Mouse (Mus musculus) forebrain, embryonic 13.5 days (tissue): ENCODE measurements around the gene Phf11d. TPM values are rescaled to one million over a fixed set of nuclear protein-coding genes. Genes with fewer than 3 reads are reported as not detected.
"Not testable (repeated sequence)": the region's sequence is repeated elsewhere in the genome, so short reads cannot be mapped to it uniquely, and the experiment has no call there.

ENCODE experiments used
- ATAC-seq: fragments of 200-750 bp; cut with Nextera tagmentation; 2 replicates; pipeline ENCODE4 v1.8.0; 2017
- H3K27ac ChIP-seq: fragments of 300-500 bp; sonication (generic); 2 replicates; pipeline ENCODE4 v1.5.1; 2015; ENCODE audit warnings: inconsistent platforms, mild to moderate bottlenecking, moderate library complexity
- H3K27me3 ChIP-seq: fragments of 300-500 bp; sonication (generic); 2 replicates; pipeline ENCODE4 v1.6.1; 2015; ENCODE audit warnings: mild to moderate bottlenecking, inconsistent platforms
- H3K36me3 ChIP-seq: fragments of 300-500 bp; sonication (generic); 2 replicates; pipeline ENCODE4 v1.6.1; 2015; ENCODE audit warnings: mild to moderate bottlenecking, inconsistent platforms; ENCODE audit not compliant: poor library complexity, severe bottlenecking
- H3K4me1 ChIP-seq: fragments of 300-500 bp; sonication (generic); 2 replicates; pipeline ENCODE4 v1.6.1; 2015; ENCODE audit warnings: inconsistent platforms
- H3K4me2 ChIP-seq: fragments of 300-500 bp; sonication (generic); 2 replicates; pipeline ENCODE4 v1.6.1; 2015; ENCODE audit warnings: inconsistent platforms, mild to moderate bottlenecking, moderate library complexity
- H3K4me3 ChIP-seq: fragments of 300-500 bp; sonication (generic); 2 replicates; pipeline ENCODE4 v1.5.1; 2015; ENCODE audit warnings: mild to moderate bottlenecking, inconsistent platforms
- H3K9ac ChIP-seq: fragments of 300-500 bp; sonication (generic); 2 replicates; pipeline ENCODE4 v1.6.1; 2015; ENCODE audit warnings: mild to moderate bottlenecking, inconsistent platforms
- H3K9me3 ChIP-seq: fragments of 300-500 bp; sonication (generic); replicated peaks from 2 replicates; pipeline ENCODE4 v1.6.1; 2016; ENCODE audit warnings: inconsistent platforms
- WGBS: fragments of 180-500 bp; shearing (Covaris S2); methylation state at CpG from one replicate; pipeline ENCODE4 v1.1.7; 2015; 5-methylcytosine and 5-hydroxymethylcytosine counted together
- polyA plus RNA-seq: library from polyadenylated mRNA; unstranded; fragments of >200 nt; fragmentation: Nextera tagmentation; extraction: Ambion mirVana; gene quantifications from 2 replicates; pipeline ENCODE4 v1.2.1, GENCODE M21; 2015

Gene Phf11d
- polyA plus RNA-seq, 1 experiment from 2014 or later: 0.17 TPM

GRCm38 (mm10) chr14:59319970-59320369 is 45.3 kb downstream of the Phf11d start:
- H3K27ac ChIP-seq, H3K9me3 ChIP-seq, H3K4me1 ChIP-seq, H3K36me3 ChIP-seq, ATAC-seq, H3K9ac ChIP-seq, H3K27me3 ChIP-seq, H3K4me2 ChIP-seq, H3K4me3 ChIP-seq: not testable (repeated sequence)
- WGBS: 83% methylated on average over 6 of the region's 6 CpGs

DNA sequence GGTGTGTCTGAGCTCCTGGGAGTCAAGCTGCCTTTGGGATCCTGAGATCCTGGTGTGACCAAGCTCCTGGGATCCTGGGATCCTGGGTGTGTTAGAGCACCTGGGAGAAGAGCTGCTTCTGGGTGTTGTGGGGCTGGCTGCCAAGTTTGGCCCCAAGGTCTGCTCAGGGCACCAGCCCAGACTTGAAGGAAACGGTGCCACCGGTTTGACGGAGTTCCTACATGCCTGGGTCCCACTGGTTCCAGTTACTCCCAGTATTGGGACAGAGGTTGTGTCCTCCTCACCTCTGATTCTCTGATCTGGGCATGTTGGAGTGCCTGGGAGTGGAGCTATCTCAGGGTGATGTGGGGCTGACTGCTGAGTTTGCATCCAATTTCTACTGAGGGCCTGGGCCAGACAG is 46.2 kb downstream of the Phf11d start:
- H3K9me3 ChIP-seq, H3K9ac ChIP-seq, H3K4me1 ChIP-seq, H3K4me3 ChIP-seq, H3K27ac ChIP-seq, H3K36me3 ChIP-seq, H3K4me2 ChIP-seq, ATAC-seq, H3K27me3 ChIP-seq: not testable (repeated sequence)
- WGBS: 93% methylated on average over 3 of the region's 3 CpGs

Other genes starting within 250 kb of the Phf11d start
- gene 1700129C05Rik, start 222.6 kb downstream of the Phf11d start, polyA plus RNA-seq: not detected in 2 replicates
- not detected in 2 replicates for gene Gm5142, start 186.7 kb downstream of the Phf11d start, polyA plus RNA-seq
- gene Rcbtb1, start 164.3 kb downstream of the Phf11d start, polyA plus RNA-seq: 93.9 and 94.8 TPM in 2 replicates
- 0.20 TPM in 1 of 2 replicates, not detected in the other for gene Gm6904, start 105.3 kb downstream of the Phf11d start, polyA plus RNA-seq
- gene Phf11a, start 67.9 kb downstream of the Phf11d start, polyA plus RNA-seq: not detected in 2 replicates
- gene Phf11b, start 24.1 kb downstream of the Phf11d start, polyA plus RNA-seq: 0.15 TPM in 1 of 2 replicates, not detected in the other
- 0.37 and 0.48 TPM in 2 replicates for gene Phf11c, start 29.9 kb upstream of the Phf11d start, polyA plus RNA-seq
- 8.7 and 10.7 TPM in 2 replicates for gene Setdb2, start 75.4 kb upstream of the Phf11d start, polyA plus RNA-seq
- gene Cab39l, start 75.5 kb upstream of the Phf11d start, polyA plus RNA-seq: 28.1 and 30.2 TPM in 2 replicates
- gene Cdadc1, start 232.5 kb upstream of the Phf11d start, polyA plus RNA-seq: 32.4 and 38.4 TPM in 2 replicates